Mouse (Mus musculus): Measurements from ENCODE around the gene Becn1.

The Becn1 gene

DNA sequence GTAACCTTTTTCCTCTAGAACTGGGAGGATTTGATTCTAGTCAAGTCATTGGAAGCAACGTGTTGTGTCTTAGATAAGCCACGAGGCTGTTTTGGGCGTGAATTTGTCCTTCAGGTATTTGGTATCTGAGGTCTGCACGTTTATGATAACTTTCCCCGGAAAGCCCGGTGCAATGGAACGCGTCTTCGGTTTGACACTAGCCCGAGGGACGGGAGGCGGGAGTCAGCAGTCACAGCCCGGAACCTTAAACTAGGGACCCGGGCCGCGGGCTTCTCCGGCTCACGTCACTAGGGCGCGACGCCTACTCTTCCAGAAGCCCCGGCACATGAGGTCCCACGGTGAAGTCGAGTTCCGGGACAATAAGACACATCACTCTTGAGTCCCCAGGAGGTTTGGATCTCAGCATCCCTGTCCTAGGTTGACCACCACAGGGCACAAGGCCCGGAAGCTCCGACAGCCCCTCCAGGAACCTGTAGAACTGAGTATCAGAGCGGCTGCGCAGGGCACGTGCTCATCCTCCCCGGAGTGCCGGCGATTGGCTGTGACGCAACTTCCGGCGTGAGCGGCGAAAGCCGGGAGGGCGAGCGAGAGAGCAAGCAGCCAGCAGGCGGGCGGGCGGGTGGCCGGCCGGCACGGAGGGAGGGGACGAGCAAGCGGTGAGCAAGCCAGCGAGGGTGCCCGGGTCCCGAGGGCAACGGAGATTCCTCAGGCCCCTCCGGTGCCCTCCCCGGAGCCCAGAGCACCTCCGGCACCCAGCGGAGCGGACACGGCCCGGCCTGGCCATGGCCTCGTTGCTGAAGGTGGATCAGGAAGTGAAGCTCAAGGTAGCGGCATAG is 13.8 kb upstream of the Becn1 start, which contains the start of gene Psme3:
Psme3 (plus strand) TSS at position 549 of the 836 bp plus-strand sequence.
- peak; percentile 95 for ATAC-seq (ENCODE audit: low TSS enrichment)

DNA sequence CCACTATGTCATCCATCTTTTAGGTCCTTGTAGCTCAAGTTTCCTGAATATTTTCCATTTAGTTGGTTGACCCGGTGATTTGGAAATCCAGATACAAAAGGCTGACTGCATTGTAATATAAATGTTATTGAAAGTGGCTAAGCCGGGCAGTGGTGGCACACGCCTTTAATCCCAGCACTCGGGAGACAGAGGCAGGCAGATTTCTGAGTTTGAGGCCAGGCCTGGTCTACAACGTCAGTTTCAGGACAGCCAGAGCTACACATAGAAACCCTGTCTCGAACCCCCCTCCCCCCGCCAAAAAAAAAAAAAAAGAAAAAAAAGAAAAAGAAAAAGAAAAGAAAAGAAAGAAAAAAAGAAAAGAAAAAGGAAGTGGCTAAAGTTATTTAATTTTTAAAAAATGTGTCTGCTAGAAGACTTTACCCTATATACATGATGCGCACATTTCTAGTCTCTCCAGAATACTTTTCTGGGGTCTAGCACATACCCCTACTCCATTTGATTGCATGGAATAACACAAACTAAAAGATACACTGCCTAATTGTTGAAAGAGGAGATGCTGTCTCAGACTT is 13.1 kb upstream of the Becn1 start:
- no peak for ATAC-seq (ENCODE audit: low TSS enrichment)

DNA sequence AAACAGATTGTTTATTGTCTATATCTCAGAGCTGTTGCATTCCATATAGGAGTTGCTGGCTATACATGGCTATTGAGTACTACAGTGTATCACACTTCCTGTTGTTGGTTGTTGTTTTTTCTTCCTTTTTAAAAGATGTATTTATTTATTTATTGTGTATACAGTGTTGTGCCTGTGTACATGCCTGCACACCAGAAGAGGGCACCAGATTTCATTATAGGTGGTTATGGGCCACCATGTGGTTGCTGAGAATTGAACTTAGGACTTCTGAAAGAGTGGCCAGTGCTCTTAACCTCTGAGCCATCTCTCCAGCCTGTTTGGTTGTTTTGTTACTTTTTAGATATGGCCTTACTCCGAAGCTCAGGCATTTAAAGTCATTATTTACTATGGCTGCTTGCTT is 12.5 kb upstream of the Becn1 start:
- ATAC-seq (ENCODE audit: low TSS enrichment), result no peak

DNA sequence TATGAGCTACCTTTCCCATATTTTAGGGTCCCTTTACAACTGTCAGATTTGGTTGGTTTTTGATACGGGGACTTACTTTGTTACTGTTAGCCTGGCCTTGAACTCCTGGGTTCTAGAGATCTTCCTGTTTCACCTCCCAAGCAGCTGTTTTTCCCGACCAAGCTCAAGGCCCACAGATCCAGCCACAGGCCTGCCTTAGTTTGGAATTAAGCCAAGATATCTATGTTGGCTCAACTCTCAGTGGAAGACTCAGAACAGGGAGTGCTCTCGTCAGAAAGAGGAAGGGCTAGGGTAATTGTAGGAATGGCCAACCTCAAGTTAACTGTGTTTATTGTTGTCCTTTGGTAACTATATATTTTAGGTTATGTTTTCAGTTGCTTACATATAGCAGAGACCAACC is 10.1 kb upstream of the Becn1 start:
- ATAC-seq (ENCODE audit: low TSS enrichment), result no peak

DNA sequence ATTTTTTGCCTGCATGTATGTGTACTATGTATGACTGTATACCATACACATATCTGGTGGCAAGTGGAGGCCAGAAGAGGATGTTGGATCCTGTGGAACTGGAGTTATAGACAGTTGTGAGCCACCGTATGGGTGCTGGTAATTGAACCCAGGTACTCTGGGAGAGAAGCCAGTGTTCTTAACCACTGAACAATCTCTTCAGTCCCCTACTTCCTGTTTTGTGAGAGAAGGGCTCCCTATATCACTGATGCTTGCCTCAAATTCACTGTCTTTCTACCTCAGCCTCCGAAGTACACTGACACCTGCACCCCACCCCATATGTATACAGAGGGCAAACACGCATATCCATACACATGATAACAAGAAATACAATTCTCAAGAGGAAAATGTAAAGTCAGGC is 9.0 kb upstream of the Becn1 start:
- no peak for ATAC-seq (ENCODE audit: low TSS enrichment)

DNA sequence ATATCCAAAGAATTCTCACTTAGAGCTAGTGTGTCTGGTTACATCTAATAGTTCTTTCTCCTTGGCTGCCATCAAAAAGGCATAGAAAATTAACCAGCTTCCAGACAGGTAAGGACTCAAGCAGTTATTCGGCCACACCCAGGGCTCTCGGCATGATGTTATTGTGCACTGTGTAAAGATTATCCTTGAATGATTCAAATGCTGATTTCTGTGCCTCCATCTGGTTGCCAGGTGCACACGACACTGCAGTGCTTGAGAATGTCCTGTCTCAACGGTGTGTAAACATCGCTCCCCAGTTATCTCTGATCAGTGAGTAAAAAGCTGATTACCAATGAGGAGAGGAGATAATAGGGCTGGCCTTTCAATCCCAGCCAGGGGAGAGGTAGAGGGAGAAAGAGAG is 5.7 kb upstream of the Becn1 start:
- no peak for ATAC-seq (ENCODE audit: low TSS enrichment)

DNA sequence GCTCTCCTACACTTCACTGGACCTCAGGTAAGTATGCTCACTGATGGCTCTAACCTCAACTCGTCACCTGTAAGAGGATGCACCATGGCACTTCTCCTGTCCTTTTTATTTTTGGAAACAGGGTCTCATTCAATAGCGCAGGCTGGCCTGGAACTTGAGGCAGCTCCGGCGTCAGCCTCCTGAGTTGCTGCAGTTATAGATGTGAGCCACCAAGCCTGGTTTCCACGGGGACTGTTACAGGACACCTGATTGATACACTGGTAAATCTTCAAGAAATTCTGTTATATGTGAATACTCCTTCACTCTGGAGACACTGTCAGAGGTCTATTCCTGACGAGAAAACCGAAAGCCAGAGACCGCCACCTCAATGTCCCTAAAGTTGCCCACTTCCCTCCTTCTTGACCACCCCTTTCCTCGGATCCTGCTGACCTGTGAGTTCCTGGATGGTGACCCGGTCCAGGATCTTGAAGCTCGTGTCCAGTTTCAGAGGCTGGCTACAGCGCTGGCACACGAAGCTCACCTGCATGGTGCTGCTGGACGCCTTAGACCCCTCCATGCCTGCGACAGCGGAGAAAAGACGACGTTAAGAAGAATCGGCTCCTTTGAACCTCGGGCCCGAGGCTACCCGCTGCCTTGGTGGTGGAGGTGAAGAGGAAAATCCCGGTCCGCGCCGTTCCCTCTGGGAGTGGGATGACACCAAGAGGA is 635 bp downstream of the Becn1 start:
- ATAC-seq (ENCODE audit: low TSS enrichment), result no peak

DNA sequence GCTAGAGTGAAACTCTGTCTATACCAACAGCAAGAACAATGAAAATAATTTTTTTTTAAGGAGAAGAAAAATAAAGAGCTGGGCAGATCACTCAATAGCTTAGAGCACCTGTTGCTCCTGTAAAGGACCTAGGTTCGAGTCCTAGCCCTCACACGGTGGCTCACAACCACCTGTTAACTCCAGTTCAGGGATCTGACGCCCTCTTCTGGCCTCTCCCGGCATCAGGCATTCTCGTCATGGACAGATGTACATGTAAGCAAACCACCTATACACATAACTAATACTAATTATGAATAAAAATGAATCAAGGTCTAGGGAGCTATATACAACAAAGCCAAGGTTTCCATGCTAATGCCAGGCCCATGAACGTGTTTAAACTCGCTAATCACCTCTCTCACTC is 1.2 kb downstream of the Becn1 start:
- ATAC-seq (ENCODE audit: low TSS enrichment), result no peak

DNA sequence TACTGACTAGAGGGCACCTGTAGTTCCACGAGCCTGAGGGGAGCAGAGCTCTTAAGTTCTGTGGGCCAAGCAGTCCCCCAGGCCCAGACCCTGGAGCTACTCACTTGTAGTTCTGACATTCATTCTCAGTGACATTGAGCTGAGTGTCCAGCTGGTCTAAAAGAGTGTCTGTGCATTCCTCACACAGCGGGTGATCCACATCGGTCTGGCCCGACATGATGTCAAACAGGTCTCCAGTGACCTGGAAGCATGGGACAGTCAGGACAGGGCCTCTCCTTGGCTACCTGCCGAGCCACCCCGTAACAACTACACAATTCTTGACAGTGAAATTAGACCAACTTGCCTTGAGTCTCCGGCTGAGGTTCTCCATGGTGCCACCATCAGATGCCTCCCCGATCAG is 6.9 kb downstream of the Becn1 start:
- ATAC-seq (ENCODE audit: low TSS enrichment), result no peak

DNA sequence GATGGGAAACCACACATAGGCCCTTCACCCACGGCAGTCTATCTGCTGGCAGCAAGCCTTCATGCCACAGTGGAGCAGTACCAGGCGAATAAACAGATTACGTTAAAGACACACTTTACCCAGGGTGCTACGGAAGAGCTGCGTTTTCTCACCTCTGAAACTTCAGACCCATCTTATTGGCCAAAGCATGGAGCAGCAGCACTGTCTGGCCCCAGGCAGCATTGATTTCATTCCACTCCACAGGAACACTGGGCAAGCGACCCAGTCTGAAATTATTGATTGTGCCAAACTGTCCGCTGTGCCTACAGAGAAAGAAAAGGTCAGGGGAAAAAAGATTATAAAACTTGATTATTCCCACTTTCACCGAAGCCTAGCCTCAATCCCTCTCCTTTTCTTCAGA is 10.9 kb downstream of the Becn1 start:
- no peak for ATAC-seq (ENCODE audit: low TSS enrichment)

DNA sequence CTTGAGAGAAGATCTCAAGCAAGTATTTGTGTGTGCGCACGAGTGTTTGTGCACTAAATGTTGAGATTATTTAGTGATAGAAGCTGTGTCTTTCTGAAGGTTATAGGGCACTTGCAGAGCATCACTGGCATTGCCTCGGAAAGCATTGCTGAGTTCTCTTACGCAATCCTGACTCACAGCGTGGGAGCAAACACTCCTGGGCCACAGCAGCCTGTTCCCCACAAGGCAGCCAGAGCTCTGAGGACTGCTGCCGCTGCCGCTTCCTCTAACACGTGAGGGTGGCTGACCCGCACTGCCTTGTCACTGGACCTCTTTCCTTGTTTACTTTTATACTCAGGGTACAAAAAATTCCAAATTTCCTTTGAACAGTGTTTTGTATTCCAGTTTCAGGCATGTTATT is 14.8 kb downstream of the Becn1 start:
- no peak for ATAC-seq (ENCODE audit: low TSS enrichment)

DNA sequence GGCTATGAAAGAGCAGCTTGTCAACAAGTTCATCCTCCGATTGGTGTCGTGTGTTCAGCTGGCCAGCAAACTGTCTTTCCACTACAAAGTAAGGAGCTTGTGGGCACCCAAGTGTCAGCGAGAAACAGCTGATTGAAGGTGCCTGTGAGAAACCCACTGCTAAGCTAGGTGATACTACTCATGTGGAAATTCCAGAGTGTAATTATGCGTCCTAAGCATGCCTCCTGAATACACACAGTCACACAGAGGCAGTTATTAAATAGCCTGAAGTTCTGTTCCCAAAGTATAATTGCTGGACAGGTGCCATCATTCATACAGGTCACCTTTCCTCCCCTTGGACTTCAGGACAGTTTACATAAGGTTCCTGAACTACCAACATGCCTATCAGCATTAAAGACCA is 18.3 kb downstream of the Becn1 start:
- no peak for ATAC-seq (ENCODE audit: low TSS enrichment)

DNA sequence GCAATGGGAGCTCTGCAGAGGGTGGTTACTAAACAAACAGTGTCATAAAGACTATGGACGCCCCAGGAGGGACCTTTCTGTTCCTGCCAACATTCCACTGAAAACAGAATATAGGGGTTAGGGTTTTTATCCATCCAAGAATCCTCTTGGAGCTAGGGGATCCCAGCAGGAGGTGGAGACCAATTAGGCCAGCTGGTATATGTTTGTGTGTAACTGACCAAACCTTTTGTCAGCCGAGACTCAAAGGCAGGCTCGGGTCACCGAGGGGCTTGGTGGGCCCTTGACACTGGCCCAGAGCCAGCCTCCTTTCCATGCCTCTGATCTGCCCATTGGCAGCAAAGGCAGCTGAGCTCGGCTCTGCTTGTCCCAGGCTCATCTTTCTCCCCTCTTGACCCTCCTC is 19.2 kb downstream of the Becn1 start:
- no peak for ATAC-seq (ENCODE audit: low TSS enrichment)

DNA sequence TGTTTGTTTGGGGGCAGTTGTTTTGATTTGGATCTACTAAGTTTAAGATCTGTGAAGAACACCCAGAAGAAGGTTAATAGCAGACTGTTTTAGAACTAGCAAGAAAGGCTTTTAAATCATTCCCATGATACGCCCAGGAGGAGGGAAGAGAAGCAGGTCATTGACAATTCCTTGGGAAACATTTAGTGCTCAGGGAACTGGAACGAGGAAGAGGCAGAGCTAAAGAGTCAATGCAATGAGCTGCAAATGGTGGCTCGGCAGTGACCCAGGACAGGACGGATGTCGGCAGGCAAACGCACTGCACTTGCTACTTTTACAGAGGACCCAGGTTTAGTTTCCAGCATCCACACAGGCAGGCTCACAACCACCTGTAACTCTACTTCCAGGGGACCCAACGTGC is 21.2 kb downstream of the Becn1 start:
- no peak for ATAC-seq (ENCODE audit: low TSS enrichment)

DNA sequence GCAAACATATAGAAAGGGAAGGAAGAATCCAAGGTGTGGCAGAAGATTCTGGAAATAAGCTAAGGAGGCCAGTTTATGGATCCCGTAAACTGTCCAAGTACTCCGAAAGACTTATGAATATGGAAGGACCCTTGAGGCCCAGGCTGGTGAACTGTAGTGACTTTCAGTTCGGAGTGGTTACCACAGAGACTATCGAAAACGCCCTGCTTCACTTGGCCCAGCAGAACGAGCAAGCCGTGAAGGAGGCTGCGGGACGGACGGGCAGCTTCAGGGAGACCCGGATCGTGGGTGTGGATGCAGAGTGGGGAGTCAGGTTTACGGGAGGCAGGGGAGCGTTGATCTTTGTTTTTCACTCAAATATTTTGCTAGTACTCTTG is 22.9 kb downstream of the Becn1 start:
- ATAC-seq (ENCODE audit: low TSS enrichment), result peak; percentile 5; the same call in 1 of the 2 replicates

DNA sequence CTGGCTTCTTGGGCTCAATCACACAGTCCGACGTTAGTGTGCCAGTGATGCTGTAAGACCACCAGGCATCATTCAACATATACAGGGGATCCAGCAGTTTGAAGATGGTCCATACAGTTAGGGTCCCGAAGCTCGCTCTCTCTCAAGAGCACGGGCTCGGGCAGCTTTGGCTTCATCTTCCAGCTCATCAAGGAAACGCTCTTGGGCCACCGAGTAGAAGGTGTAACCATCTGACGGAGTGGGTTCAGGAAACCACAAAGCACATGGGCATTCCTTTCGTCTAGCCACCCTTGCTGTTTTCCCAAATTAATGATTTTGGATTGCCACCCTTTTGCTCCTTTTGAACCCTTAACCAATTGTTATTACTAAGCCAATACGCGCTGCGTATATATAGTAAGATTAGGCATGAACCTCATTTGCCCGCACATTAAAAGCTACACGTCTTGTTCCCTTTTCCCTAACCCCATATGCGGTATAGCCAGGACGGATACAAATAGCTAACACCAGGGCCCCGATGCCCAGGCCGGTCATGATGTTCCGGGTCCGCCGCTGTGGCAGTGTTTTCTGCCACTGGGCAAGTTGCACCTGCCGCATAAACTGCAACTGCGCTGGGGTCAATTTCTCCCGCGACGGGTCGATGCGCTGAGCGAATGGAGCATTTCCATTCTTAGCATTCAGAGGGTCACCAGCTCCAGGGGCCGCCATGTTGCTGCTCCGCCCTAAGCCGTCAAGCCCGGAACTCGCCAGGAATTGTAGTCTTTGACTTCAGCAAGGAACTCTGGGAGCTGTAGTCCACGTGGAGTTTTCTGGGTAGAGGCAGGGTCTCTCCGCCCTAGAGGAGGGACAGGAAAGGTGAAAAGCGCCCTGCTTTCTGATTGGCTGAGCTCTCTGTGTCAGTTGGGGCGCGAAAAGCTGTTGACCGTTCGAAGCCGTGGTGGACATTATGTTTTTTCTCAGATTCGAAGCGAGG is 23.6 kb downstream of the Becn1 start, which contains the start of the genes Cntd1 and Coa3:
Cntd1 (plus strand) TSS at position 790 of the 970 bp plus-strand sequence.
Coa3 (minus strand) TSS at position 892 of the 970 bp plus-strand sequence.
- peak; percentile 99 for ATAC-seq (ENCODE audit: low TSS enrichment)

DNA sequence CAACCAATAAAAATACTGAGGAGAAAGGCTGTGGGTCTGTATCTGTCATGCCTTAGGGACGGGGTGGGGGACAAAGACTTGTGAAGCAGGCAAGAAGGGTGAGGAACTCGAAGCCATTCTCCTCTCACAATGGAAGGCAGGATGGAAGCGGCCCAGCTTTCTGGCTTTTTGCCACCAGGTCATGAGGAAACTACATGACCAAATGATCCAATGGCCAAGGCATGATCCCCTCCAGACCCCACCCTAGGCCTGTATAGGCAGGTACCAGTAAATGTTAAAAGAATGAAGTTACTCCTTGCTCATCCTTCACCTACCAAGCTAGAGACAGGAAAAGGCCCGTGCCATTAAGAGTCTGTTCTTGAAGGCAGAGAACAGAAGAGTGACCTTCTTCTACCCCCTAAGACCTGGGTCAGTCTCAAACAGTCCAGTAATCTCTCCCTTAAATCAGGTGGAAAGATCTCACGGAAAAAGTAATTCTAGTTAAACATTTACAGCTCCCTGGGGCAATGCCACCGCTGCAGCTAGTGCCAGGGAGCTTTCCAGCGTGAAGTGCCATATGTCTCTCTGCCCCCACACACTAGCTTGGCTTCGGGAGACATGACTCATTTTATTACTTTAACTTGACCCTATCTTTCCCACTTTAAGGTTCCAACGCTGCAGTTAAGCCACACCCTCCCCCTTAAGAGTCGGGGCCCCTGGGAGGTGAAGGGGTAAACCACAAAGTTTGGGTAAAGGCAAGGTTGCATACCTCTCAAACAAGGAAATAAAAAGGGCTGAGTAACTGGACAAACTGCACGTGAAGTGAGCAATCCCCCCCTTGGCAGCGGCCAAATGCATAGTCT is 24.5 kb downstream of the Becn1 start:
- ATAC-seq (ENCODE audit: low TSS enrichment), result no peak

DNA sequence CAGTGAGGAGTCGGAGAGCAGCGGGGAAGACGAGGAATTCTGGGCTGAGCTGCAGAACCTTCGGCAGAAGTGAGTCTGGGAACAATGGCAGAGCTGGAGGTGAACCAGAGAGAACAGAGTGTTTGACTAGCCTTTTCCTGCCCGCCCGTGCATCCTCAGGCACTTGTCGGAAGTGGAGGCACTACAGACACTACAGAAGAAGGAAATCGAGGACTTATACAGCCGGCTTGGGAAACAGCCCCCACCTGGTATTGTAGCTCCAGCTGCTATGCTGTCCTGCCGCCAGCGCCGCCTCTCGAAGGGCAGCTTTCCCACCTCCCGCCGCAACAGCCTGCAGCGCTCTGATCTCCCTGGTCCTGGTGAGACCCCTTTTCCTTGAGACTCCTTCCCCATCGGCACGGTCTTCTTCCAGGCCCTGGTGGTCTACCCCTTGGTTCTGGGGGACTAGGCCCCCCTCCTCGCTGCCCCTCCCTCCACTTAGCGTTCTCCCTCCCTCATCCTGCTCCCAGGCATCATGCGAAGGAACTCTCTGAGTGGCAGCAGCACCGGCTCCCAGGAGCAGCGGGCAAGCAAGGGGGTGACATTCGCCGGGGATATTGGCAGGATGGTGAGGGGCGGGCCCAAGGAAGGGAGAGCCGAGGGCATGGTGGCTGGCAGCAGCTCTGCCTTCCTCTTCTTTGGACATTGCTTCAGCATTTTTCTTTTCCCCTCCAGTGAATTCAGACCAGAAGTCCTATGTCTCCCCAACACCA is 25.6 kb downstream of the Becn1 start:
- no peak for ATAC-seq (ENCODE audit: low TSS enrichment)

DNA sequence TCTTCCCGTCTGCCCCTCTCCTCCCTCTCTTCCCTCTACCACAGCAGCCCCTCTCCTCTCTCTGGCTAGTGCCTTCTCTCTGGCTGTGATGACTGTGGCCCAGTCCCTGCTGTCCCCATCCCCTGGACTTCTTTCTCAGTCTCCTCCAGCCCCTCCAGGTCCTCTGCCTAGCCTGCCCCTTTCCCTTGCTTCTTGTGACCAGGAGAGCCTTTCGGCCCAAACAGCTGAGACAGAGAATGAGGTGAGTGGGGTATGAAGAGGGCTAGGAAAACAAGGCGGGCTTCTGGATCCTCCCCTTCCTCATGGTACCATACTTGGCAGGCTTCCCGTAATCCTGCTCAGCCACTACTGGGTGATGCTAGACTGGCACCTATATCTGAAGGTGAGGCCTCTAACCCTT is 26.8 kb downstream of the Becn1 start:
- ATAC-seq (ENCODE audit: low TSS enrichment), result no peak

DNA sequence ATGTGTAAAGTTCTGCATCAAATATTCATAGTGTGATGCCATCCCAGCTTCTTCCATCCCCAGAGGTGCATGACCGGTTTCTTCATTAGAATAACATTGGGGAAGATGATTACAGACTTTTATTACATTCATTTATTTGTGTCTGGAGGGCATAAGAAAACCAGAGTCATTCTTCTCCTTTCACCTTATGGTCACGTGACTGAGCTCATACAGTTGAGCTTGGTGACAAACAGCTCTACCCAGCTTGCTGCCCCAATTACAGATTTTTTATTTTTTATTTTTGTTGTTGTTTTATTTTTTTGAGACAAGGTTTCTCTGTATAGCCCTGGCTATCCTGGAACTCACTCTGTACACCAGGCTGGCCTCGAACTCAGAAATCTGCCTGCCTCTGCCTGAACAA is 29.6 kb downstream of the Becn1 start:
- ATAC-seq (ENCODE audit: low TSS enrichment), result no peak

All from frontal cortex, adult (tissue).